Mouse (Mus musculus): ENCODE measurements around the gene Asprv1. TPM values are rescaled to one million over a fixed set of nuclear protein-coding genes. Genes with fewer than 3 reads are reported as not detected.

Asprv1 gene
- polyA plus RNA-seq, 1 experiment = 0.64 TPM

- Histone ChIP-seq H3K9me3 (replicated peaks; ENCODE audit: control insufficient read depth, insufficient read depth, low read length, poor library complexity, severe bottlenecking) (no peaks in the 10 kb centered on the region), H3K9ac (ENCODE audit: low read depth, poor library complexity, severe bottlenecking) (no peak overlapping the region), H3K27me3 (ENCODE audit: control insufficient read depth, insufficient read depth, low read length, poor library complexity, severe bottlenecking) (no peaks in the 10 kb centered on the region), H3K4me3 (ENCODE audit: low read depth, low read length) (no peak overlapping the region), H3K4me1 (ENCODE audit: control insufficient read depth, insufficient read depth, low read length) (no peaks in the 10 kb centered on the region), H3K27ac (ENCODE audit: insufficient read depth, low read length) (no peak overlapping the region), H3K36me3 (ENCODE audit: control insufficient read depth, insufficient read depth, low read length, poor library complexity, severe bottlenecking) (no peaks in the 10 kb centered on the region)
- TF ChIP-seq POLR2A (IDR thresholded peaks at IDR 0.05; ENCODE audit: insufficient read depth, low read length) = no peak
- no peak for TF ChIP-seq EP300 (IDR thresholded peaks at IDR 0.05; ENCODE audit: insufficient read depth, low read depth, low read length)
- TF ChIP-seq CTCF (IDR thresholded peaks at IDR 0.05; ENCODE audit: low read depth, low read length) = no peak
Observed at GRCm38 (mm10) chr6:86665560-86666307, 37.8 kb downstream of the Asprv1 start.

GRCm38 (mm10) chr6:86667061-86667460, 39.1 kb downstream of the Asprv1 start:
- Histone ChIP-seq H3K36me3 (ENCODE audit: control insufficient read depth, insufficient read depth, low read length, poor library complexity, severe bottlenecking) (no peaks in the 10 kb centered on the region), H3K4me3 (ENCODE audit: low read depth, low read length) (no peak overlapping the region), H3K27ac (ENCODE audit: insufficient read depth, low read length) (no peak overlapping the region), H3K27me3 (ENCODE audit: control insufficient read depth, insufficient read depth, low read length, poor library complexity, severe bottlenecking) (no peaks in the 10 kb centered on the region), H3K9ac (ENCODE audit: low read depth, poor library complexity, severe bottlenecking) (no peak overlapping the region), H3K4me1 (ENCODE audit: control insufficient read depth, insufficient read depth, low read length) (no peaks in the 10 kb centered on the region), H3K9me3 (replicated peaks; ENCODE audit: control insufficient read depth, insufficient read depth, low read length, poor library complexity, severe bottlenecking) (no peaks in the 10 kb centered on the region)
- TF ChIP-seq EP300 (IDR thresholded peaks at IDR 0.05; ENCODE audit: insufficient read depth, low read depth, low read length) = no peak
- TF ChIP-seq POLR2A (IDR thresholded peaks at IDR 0.05; ENCODE audit: insufficient read depth, low read length) = no peak
- TF ChIP-seq CTCF (IDR thresholded peaks at IDR 0.05; ENCODE audit: low read depth, low read length) = no peak

- Histone ChIP-seq H3K4me3 (ENCODE audit: low read depth, low read length) (peak within 1 kb of the TSS; percentile 70), H3K9me3 (replicated peaks; ENCODE audit: control insufficient read depth, insufficient read depth, low read length, poor library complexity, severe bottlenecking) (no peaks in the 10 kb centered on the region), H3K27me3 (ENCODE audit: control insufficient read depth, insufficient read depth, low read length, poor library complexity, severe bottlenecking) (no peaks in the 10 kb centered on the region), H3K36me3 (ENCODE audit: control insufficient read depth, insufficient read depth, low read length, poor library complexity, severe bottlenecking) (no peaks in the 10 kb centered on the region), H3K9ac (ENCODE audit: low read depth, poor library complexity, severe bottlenecking) (peak within 1 kb of the TSS; percentile 73), H3K4me1 (ENCODE audit: control insufficient read depth, insufficient read depth, low read length) (no peaks in the 10 kb centered on the region), H3K27ac (ENCODE audit: insufficient read depth, low read length) (no peak within 1 kb of the TSS)
- TF ChIP-seq EP300 (IDR thresholded peaks at IDR 0.05; ENCODE audit: insufficient read depth, low read depth, low read length) (no peak), CTCF (IDR thresholded peaks at IDR 0.05; ENCODE audit: low read depth, low read length) (no peak), POLR2A (IDR thresholded peaks at IDR 0.05; ENCODE audit: insufficient read depth, low read length) (no peak)
Observed at GRCm38 (mm10) chr6:86668580-86669239, 40.7 kb downstream of the Asprv1 start, which contains the start of gene Mxd1. Mxd1 (minus strand) TSS chr6:86669161.

GRCm38 (mm10) chr6:86669240-86669727, 41.3 kb downstream of the Asprv1 start:
- no peak for TF ChIP-seq EP300 (IDR thresholded peaks at IDR 0.05; ENCODE audit: insufficient read depth, low read depth, low read length)
- no peak for TF ChIP-seq POLR2A (IDR thresholded peaks at IDR 0.05; ENCODE audit: insufficient read depth, low read length)
- H3K27ac ChIP-seq (ENCODE audit: insufficient read depth, low read length) = no peak overlapping the region

GRCm38 (mm10) chr6:86670873-86671272, 42.9 kb downstream of the Asprv1 start:
- no peaks in the 10 kb centered on the region for H3K9me3 ChIP-seq (replicated peaks; ENCODE audit: control insufficient read depth, insufficient read depth, low read length, poor library complexity, severe bottlenecking)
- no peak overlapping the region for H3K27ac ChIP-seq (ENCODE audit: insufficient read depth, low read length)
- H3K36me3 ChIP-seq (ENCODE audit: control insufficient read depth, insufficient read depth, low read length, poor library complexity, severe bottlenecking) = peaks cover 15% of the 10 kb centered on the region
- peak; percentile 33 for TF ChIP-seq CTCF (IDR thresholded peaks at IDR 0.05; ENCODE audit: low read depth, low read length)
- TF ChIP-seq EP300 (IDR thresholded peaks at IDR 0.05; ENCODE audit: insufficient read depth, low read depth, low read length) = no peak
- no peaks in the 10 kb centered on the region for H3K27me3 ChIP-seq (ENCODE audit: control insufficient read depth, insufficient read depth, low read length, poor library complexity, severe bottlenecking)
- H3K4me3 ChIP-seq (ENCODE audit: low read depth, low read length) = no peak overlapping the region
- H3K9ac ChIP-seq (ENCODE audit: low read depth, poor library complexity, severe bottlenecking) = no peak overlapping the region
- no peaks in the 10 kb centered on the region for H3K4me1 ChIP-seq (ENCODE audit: control insufficient read depth, insufficient read depth, low read length)

More at GRCm38 (mm10) chr6:86669240-86669727, 41.3 kb downstream of the Asprv1 start:
- no peaks in the 10 kb centered on the region for H3K27me3 ChIP-seq (ENCODE audit: control insufficient read depth, insufficient read depth, low read length, poor library complexity, severe bottlenecking)
- no peaks in the 10 kb centered on the region for H3K9me3 ChIP-seq (replicated peaks; ENCODE audit: control insufficient read depth, insufficient read depth, low read length, poor library complexity, severe bottlenecking)
- no peaks in the 10 kb centered on the region for H3K4me1 ChIP-seq (ENCODE audit: control insufficient read depth, insufficient read depth, low read length)
- H3K9ac ChIP-seq (ENCODE audit: low read depth, poor library complexity, severe bottlenecking) = no peak overlapping the region
- peak overlapping the region; percentile 31 for H3K4me3 ChIP-seq (ENCODE audit: low read depth, low read length)
- 0 out of 2 replicates have a peak, but pooled peaks cover 2% of the 10 kb centered on the region for H3K36me3 ChIP-seq (ENCODE audit: control insufficient read depth, insufficient read depth, low read length, poor library complexity, severe bottlenecking)

DNA sequence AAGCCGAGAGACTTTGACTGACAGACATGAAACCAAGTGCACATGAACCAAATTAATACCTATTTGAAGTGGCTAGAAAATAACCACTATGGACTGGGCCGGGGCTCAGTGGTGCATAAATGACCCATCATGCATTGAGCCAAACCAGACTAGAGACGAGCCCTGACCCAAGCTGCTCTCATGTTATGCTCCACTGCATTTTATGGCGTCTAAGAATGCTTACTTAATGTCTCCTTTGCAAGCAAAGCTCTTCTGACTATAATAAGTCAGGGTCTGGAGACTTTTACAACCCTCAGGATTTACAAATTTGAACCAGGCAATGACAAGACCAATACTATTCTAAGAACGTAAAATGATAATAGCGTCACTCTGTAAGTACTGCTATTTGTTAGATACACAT, 50.4 kb downstream of the Asprv1 start:
- Histone ChIP-seq H3K27me3 (ENCODE audit: control insufficient read depth, insufficient read depth, low read length, poor library complexity, severe bottlenecking) (no peaks in the 10 kb centered on the region), H3K4me1 (ENCODE audit: control insufficient read depth, insufficient read depth, low read length) (no peaks in the 10 kb centered on the region), H3K9ac (ENCODE audit: low read depth, poor library complexity, severe bottlenecking) (no peak overlapping the region), H3K9me3 (replicated peaks; ENCODE audit: control insufficient read depth, insufficient read depth, low read length, poor library complexity, severe bottlenecking) (no peaks in the 10 kb centered on the region), H3K36me3 (ENCODE audit: control insufficient read depth, insufficient read depth, low read length, poor library complexity, severe bottlenecking) (peaks cover 51% of the 10 kb centered on the region), H3K27ac (ENCODE audit: insufficient read depth, low read length) (no peak overlapping the region), H3K4me3 (ENCODE audit: low read depth, low read length) (no peak overlapping the region)
- TF ChIP-seq EP300 (IDR thresholded peaks at IDR 0.05; ENCODE audit: insufficient read depth, low read depth, low read length) (no peak), CTCF (IDR thresholded peaks at IDR 0.05; ENCODE audit: low read depth, low read length) (no peak), POLR2A (IDR thresholded peaks at IDR 0.05; ENCODE audit: insufficient read depth, low read length) (no peak)

Other genes with a start within 250 kb of the Asprv1 start
- 50.1 and 51.7 TPM in 2 replicates for gene Pcyox1, start 231.0 kb upstream of the Asprv1 start, polyA plus RNA-seq (2011; ENCODE audit: insufficient read depth, insufficient read length, low read depth, missing spikeins)
- gene Tia1, start 223.9 kb upstream of the Asprv1 start, polyA plus RNA-seq (2011; ENCODE audit: insufficient read depth, insufficient read length, low read depth, missing spikeins) = 79.7 and 81.2 TPM in 2 replicates
- not detected in 2 replicates for gene Gm44790, start 201.5 kb upstream of the Asprv1 start, polyA plus RNA-seq (2011; ENCODE audit: insufficient read depth, insufficient read length, low read depth, missing spikeins)
- 12.6 and 13.6 TPM in 2 replicates for gene C87436, start 189.8 kb upstream of the Asprv1 start, polyA plus RNA-seq (2011; ENCODE audit: insufficient read depth, insufficient read length, low read depth, missing spikeins)
- 328 and 331 TPM in 2 replicates for gene Pcbp1, start 101.8 kb upstream of the Asprv1 start, polyA plus RNA-seq (2011; ENCODE audit: insufficient read depth, insufficient read length, low read depth, missing spikeins)
- gene Mxd1, start 41.0 kb downstream of the Asprv1 start, polyA plus RNA-seq (2011; ENCODE audit: insufficient read depth, insufficient read length, low read depth, missing spikeins) = 3.4 and 3.8 TPM in 2 replicates
- gene Snrnp27, start 56.4 kb downstream of the Asprv1 start, polyA plus RNA-seq (2011; ENCODE audit: insufficient read depth, insufficient read length, low read depth, missing spikeins) = 83.1 and 93.5 TPM in 2 replicates
- gene Gmcl1, start 105.2 kb downstream of the Asprv1 start, polyA plus RNA-seq (2011; ENCODE audit: insufficient read depth, insufficient read length, low read depth, missing spikeins) = 21.4 and 22.9 TPM in 2 replicates
- gene Anxa4, start 165.4 kb downstream of the Asprv1 start, polyA plus RNA-seq (2011; ENCODE audit: insufficient read depth, insufficient read length, low read depth, missing spikeins) = 36.7 and 37.8 TPM in 2 replicates
- 31.1 and 38.2 TPM in 2 replicates for gene Aak1, start 221.4 kb downstream of the Asprv1 start, polyA plus RNA-seq (2011; ENCODE audit: insufficient read depth, insufficient read length, low read depth, missing spikeins)